Mouse (Mus musculus): ENCODE measurements around the gene Glis1. TPM values are rescaled to one million over a fixed set of nuclear protein-coding genes. Genes with fewer than 3 reads are reported as not detected.
A peak's percentile ranks its signal among the peaks of the same experiment; 100 is the strongest.

The Glis1 gene
- polyA plus RNA-seq, 1 experiment, result 2.8 TPM

- TF ChIP-seq POLR2A (IDR thresholded peaks at IDR 0.05; ENCODE audit: control insufficient read depth, low read depth, low read length) (no peak), CTCF (IDR thresholded peaks at IDR 0.05; ENCODE audit: control insufficient read depth, insufficient read depth, insufficient replicate concordance, low read depth, low read length) (no peak)
- Histone ChIP-seq H3K27me3 (ENCODE audit: control insufficient read depth, insufficient read depth, low read length) (no peaks in the 10 kb centered on the region), H3K27ac (ENCODE audit: control insufficient read depth, insufficient read depth, low read depth, low read length) (no peak overlapping the region), H3K4me3 (ENCODE audit: control insufficient read depth, low read depth, low read length) (no peak overlapping the region), H3K36me3 (ENCODE audit: control insufficient read depth, insufficient read depth, low read length) (no peaks in the 10 kb centered on the region), H3K4me1 (ENCODE audit: control insufficient read depth, insufficient read depth, low read length) (no peaks in the 10 kb centered on the region)
Measured at GRCm38 (mm10) chr4:107575781-107576180, 141.4 kb downstream of the Glis1 start.

DNA sequence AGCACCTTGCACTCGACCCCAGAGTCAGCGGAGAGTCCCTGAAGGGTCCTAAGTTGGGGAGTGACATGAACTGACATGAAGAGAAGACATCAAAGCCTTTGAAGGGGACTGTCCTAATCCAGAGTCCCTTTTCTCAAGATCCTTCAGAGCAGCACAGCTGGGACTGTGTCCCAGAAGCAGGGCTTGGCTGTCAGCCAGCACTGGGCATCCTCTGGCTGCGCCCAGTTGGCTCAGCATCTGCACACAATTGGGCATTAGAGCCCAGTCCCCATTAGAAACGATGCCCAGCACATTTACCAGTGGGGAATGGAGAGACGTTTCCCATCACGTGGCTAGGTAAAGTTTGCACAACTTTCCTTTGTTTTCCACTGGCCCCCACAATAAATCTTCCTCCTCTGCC, 142.4 kb downstream of the Glis1 start:
- Histone ChIP-seq H3K27ac (ENCODE audit: control insufficient read depth, insufficient read depth, low read depth, low read length) (no peak overlapping the region), H3K4me3 (ENCODE audit: control insufficient read depth, low read depth, low read length) (no peak overlapping the region), H3K36me3 (ENCODE audit: control insufficient read depth, insufficient read depth, low read length) (no peaks in the 10 kb centered on the region), H3K27me3 (ENCODE audit: control insufficient read depth, insufficient read depth, low read length) (no peaks in the 10 kb centered on the region), H3K4me1 (ENCODE audit: control insufficient read depth, insufficient read depth, low read length) (no peaks in the 10 kb centered on the region)
- no peak for TF ChIP-seq POLR2A (IDR thresholded peaks at IDR 0.05; ENCODE audit: control insufficient read depth, low read depth, low read length)

DNA sequence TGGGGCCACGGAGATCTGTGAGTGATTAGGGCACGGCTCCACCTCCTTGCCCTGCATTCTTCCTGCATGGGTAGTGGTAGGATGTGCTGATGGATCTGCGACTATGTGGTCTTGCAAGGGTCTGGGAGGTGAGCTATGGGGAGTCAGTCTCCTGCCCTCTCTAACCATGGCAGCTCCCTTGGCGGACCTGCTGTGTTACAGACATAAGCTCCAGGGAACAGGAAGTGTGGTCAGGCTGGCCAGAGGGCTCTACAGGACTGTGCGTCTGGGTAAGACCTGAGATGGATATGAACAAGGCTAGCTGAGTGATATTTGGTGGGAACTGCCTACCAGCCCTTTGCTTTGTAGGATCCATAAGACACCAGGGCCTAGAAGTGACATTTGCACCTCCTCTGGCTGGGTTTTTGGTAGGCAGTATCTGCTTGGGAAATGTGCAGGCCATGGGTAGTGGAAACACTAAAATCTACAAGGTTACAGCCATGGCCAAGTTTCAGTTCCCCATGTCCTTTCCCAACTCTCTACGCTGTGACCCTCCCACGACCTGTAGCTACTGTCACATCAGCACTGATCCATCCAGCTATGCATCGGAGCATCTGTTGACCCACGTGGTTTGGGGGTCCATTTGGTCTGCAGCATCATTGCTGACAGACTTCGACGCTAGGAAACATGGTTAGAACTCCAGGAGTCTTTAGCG, 142.9 kb downstream of the Glis1 start:
- Histone ChIP-seq H3K4me1 (ENCODE audit: control insufficient read depth, insufficient read depth, low read length) (no peaks in the 10 kb centered on the region), H3K36me3 (ENCODE audit: control insufficient read depth, insufficient read depth, low read length) (no peaks in the 10 kb centered on the region), H3K4me3 (ENCODE audit: control insufficient read depth, low read depth, low read length) (no peak overlapping the region), H3K27me3 (ENCODE audit: control insufficient read depth, insufficient read depth, low read length) (no peaks in the 10 kb centered on the region), H3K27ac (ENCODE audit: control insufficient read depth, insufficient read depth, low read depth, low read length) (no peak overlapping the region)
- peak; percentile 13; the same call in 1 of the 2 replicates for TF ChIP-seq CTCF (IDR thresholded peaks at IDR 0.05; ENCODE audit: control insufficient read depth, insufficient read depth, insufficient replicate concordance, low read depth, low read length)
- no peak for TF ChIP-seq POLR2A (IDR thresholded peaks at IDR 0.05; ENCODE audit: control insufficient read depth, low read depth, low read length)

GRCm38 (mm10) chr4:107580883-107581282, 146.5 kb downstream of the Glis1 start:
- H3K4me1 ChIP-seq (ENCODE audit: control insufficient read depth, insufficient read depth, low read length), result no peaks in the 10 kb centered on the region
- H3K27me3 ChIP-seq (ENCODE audit: control insufficient read depth, insufficient read depth, low read length), result no peaks in the 10 kb centered on the region
- TF ChIP-seq POLR2A (IDR thresholded peaks at IDR 0.05; ENCODE audit: control insufficient read depth, low read depth, low read length), result no peak
- H3K36me3 ChIP-seq (ENCODE audit: control insufficient read depth, insufficient read depth, low read length), result no peaks in the 10 kb centered on the region
- H3K27ac ChIP-seq (ENCODE audit: control insufficient read depth, insufficient read depth, low read depth, low read length), result no peak overlapping the region
- no peak overlapping the region for H3K4me3 ChIP-seq (ENCODE audit: control insufficient read depth, low read depth, low read length)

- H3K36me3 ChIP-seq (ENCODE audit: control insufficient read depth, insufficient read depth, low read length), result no peaks in the 10 kb centered on the region
- no peaks in the 10 kb centered on the region for H3K4me1 ChIP-seq (ENCODE audit: control insufficient read depth, insufficient read depth, low read length)
- H3K27ac ChIP-seq (ENCODE audit: control insufficient read depth, insufficient read depth, low read depth, low read length), result no peak overlapping the region
- H3K27me3 ChIP-seq (ENCODE audit: control insufficient read depth, insufficient read depth, low read length), result no peaks in the 10 kb centered on the region
- TF ChIP-seq CTCF (IDR thresholded peaks at IDR 0.05; ENCODE audit: control insufficient read depth, insufficient read depth, insufficient replicate concordance, low read depth, low read length), result no peak
- TF ChIP-seq POLR2A (IDR thresholded peaks at IDR 0.05; ENCODE audit: control insufficient read depth, low read depth, low read length), result no peak
- H3K4me3 ChIP-seq (ENCODE audit: control insufficient read depth, low read depth, low read length), result no peak overlapping the region
Measured at GRCm38 (mm10) chr4:107586391-107586790, 152.0 kb downstream of the Glis1 start.

GRCm38 (mm10) chr4:107588637-107589036, 154.2 kb downstream of the Glis1 start:
- Histone ChIP-seq H3K27ac (ENCODE audit: control insufficient read depth, insufficient read depth, low read depth, low read length) (no peak overlapping the region), H3K4me1 (ENCODE audit: control insufficient read depth, insufficient read depth, low read length) (no peaks in the 10 kb centered on the region), H3K4me3 (ENCODE audit: control insufficient read depth, low read depth, low read length) (no peak overlapping the region), H3K36me3 (ENCODE audit: control insufficient read depth, insufficient read depth, low read length) (no peaks in the 10 kb centered on the region), H3K27me3 (ENCODE audit: control insufficient read depth, insufficient read depth, low read length) (no peaks in the 10 kb centered on the region)
- TF ChIP-seq CTCF (IDR thresholded peaks at IDR 0.05; ENCODE audit: control insufficient read depth, insufficient read depth, insufficient replicate concordance, low read depth, low read length) (no peak), POLR2A (IDR thresholded peaks at IDR 0.05; ENCODE audit: control insufficient read depth, low read depth, low read length) (no peak)

DNA sequence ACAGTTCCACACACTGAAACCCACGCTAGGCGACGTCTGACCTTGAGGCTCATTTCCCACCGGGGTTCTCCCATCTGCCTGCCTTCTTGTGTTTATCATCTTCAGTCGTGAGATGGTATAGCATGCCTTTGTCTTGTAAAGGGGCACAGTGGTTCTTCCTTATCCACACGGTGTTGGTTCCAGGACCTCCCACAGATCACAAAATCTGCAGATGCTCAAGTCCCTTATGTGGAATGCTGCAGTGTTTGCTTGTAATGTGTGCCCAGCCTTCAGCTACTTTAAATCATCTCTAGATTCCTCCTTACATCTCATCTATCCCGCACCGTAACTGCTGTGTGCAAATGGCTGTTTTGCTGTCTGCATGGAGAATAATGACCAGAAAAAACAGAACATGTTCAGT, 154.7 kb downstream of the Glis1 start:
- Histone ChIP-seq H3K4me1 (ENCODE audit: control insufficient read depth, insufficient read depth, low read length) (no peaks in the 10 kb centered on the region), H3K4me3 (ENCODE audit: control insufficient read depth, low read depth, low read length) (no peak overlapping the region), H3K36me3 (ENCODE audit: control insufficient read depth, insufficient read depth, low read length) (no peaks in the 10 kb centered on the region), H3K27ac (ENCODE audit: control insufficient read depth, insufficient read depth, low read depth, low read length) (no peak overlapping the region), H3K27me3 (ENCODE audit: control insufficient read depth, insufficient read depth, low read length) (no peaks in the 10 kb centered on the region)
- no peak for TF ChIP-seq POLR2A (IDR thresholded peaks at IDR 0.05; ENCODE audit: control insufficient read depth, low read depth, low read length)
- TF ChIP-seq CTCF (IDR thresholded peaks at IDR 0.05; ENCODE audit: control insufficient read depth, insufficient read depth, insufficient replicate concordance, low read depth, low read length), result no peak

Measured in testis, adult 2 months (tissue).